Mouse (Mus musculus) kidney, adult 2 months (tissue): ENCODE measurements around the gene Ncoa3.

Experiments used
- CTCF ChIP-seq: fragments of 200-500 bp; conservative IDR thresholded peaks from 2 replicates; pipeline ENCODE4 v1.5.1; 2011; ENCODE audit warnings: low read depth, mild to moderate bottlenecking, control low read depth, low read length, moderate library complexity, mixed read lengths; ENCODE audit not compliant: insufficient read depth, insufficient read length
- POLR2A ChIP-seq: fragments of 200-500 bp; IDR thresholded peaks from one replicate; pipeline ENCODE4 v1.6.1; 2011; ENCODE audit warnings: low read depth, low read length, control low read depth

DNA sequence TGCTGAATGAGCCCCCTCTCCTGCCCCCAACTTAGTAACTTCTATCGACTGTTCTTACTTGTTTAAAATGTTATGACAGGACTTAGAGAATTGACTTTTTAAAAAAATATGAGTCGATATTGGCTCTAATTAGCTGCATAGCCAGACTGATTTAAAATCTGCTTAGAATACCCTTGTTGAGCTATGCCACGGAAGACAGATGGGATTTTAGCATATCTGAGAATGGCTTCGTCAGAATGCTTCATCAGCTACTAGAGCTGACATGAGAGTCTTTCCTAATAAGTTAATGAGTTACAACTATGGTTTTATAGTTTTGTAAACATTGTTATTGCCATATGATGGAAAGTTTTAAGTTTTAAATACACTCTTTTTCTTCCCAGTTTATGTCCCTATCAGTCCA lies 32.2 kb downstream of the Ncoa3 start:
- no peak for TF ChIP-seq CTCF
- TF ChIP-seq POLR2A, result no peak
